Mouse (Mus musculus) adrenal gland, adult 2 months (tissue): ENCODE measurements around the gene Fabp6. TPM values are rescaled to one million over a fixed set of nuclear protein-coding genes. Genes with fewer than 3 reads are reported as not detected.

ENCODE experiments used
- DNase-seq: peaks from one replicate; pipeline ENCODE4 v3.0.0; 2021
- long read RNA-seq: library from polyadenylated mRNA; stranded (forward); transcript quantifications from one replicate; pipeline ENCODE4 v2.0.0, GENCODE M21; 2021
- polyA plus RNA-seq: library from polyadenylated mRNA; depleted of rRNA; stranded (reverse); fragments of >200 nt; gene quantifications from 2 replicates; pipeline ENCODE4 v1.2.3, GENCODE M21; 2012; rRNA removed
- total RNA-seq, 2 experiments: library from RNA; stranded (reverse); gene quantifications; 2 replicates each; pipeline ENCODE4 v1.2.3; 2021

Gene Fabp6
- total RNA-seq = not detected
- not detected in 2 replicates for polyA plus RNA-seq
- long read RNA-seq = 0 reads

- no peak for DNase-seq
These were observed at the start of gene Fabp6 for GRCm38 (mm10) chr11:43601440-43601839. Fabp6 (minus strand) TSS chr11:43601540.

- no peak for DNase-seq
These were observed 43.9 kb upstream of the Fabp6 start for GRCm38 (mm10) chr11:43645286-43645685.

GRCm38 (mm10) chr11:43643180-43643591 lies 41.8 kb upstream of the Fabp6 start:
- DNase-seq = peak; percentile 93

GRCm38 (mm10) chr11:43638486-43638885 lies 37.1 kb upstream of the Fabp6 start:
- DNase-seq = no peak

GRCm38 (mm10) chr11:43636761-43637160 lies 35.4 kb upstream of the Fabp6 start:
- DNase-seq = no peak

- peak; percentile 78 for DNase-seq
These were observed 32.5 kb upstream of the Fabp6 start for GRCm38 (mm10) chr11:43633658-43634401.

- no peak for DNase-seq
These were observed 31.8 kb upstream of the Fabp6 start for GRCm38 (mm10) chr11:43633165-43633564.

GRCm38 (mm10) chr11:43632566-43632965 lies 31.2 kb upstream of the Fabp6 start:
- no peak for DNase-seq

- DNase-seq = no peak
These were observed 30.3 kb upstream of the Fabp6 start for GRCm38 (mm10) chr11:43631645-43632044.

GRCm38 (mm10) chr11:43626927-43627645 lies 25.7 kb upstream of the Fabp6 start:
- peak; percentile 26 for DNase-seq

GRCm38 (mm10) chr11:43626300-43626926 lies 25.1 kb upstream of the Fabp6 start:
- DNase-seq = peak; percentile 77

GRCm38 (mm10) chr11:43624341-43624740 lies 23.0 kb upstream of the Fabp6 start:
- DNase-seq = no peak

- no peak for DNase-seq
These were observed 20.4 kb upstream of the Fabp6 start for GRCm38 (mm10) chr11:43621769-43622168.

GRCm38 (mm10) chr11:43618403-43618802 lies 17.1 kb upstream of the Fabp6 start:
- no peak for DNase-seq

- no peak for DNase-seq
These were observed 16.6 kb upstream of the Fabp6 start for GRCm38 (mm10) chr11:43617924-43618323.

GRCm38 (mm10) chr11:43612834-43613488 lies 11.6 kb upstream of the Fabp6 start:
- DNase-seq = peak; percentile 78

GRCm38 (mm10) chr11:43610662-43611033 lies 9.3 kb upstream of the Fabp6 start:
- no peak for DNase-seq

- peak; percentile 31 for DNase-seq
These were observed 8.8 kb upstream of the Fabp6 start for GRCm38 (mm10) chr11:43610006-43610661.

GRCm38 (mm10) chr11:43608440-43608839 lies 7.1 kb upstream of the Fabp6 start:
- no peak for DNase-seq

- no peak for DNase-seq
These were observed 4.5 kb upstream of the Fabp6 start for GRCm38 (mm10) chr11:43605859-43606258.

GRCm38 (mm10) chr11:43604891-43605290 lies 3.6 kb upstream of the Fabp6 start:
- no peak for DNase-seq

- DNase-seq = no peak
These were observed 2.9 kb upstream of the Fabp6 start for GRCm38 (mm10) chr11:43604207-43604606.
